Mouse (Mus musculus) limb, embryonic 14.5 days (tissue): ENCODE results near the gene Cdc42ep5. TPM values are rescaled to one million over a fixed set of nuclear protein-coding genes. Genes with fewer than 3 reads are reported as not detected.

Experiments
- ATAC-seq: fragments of 200-750 bp; cut with Nextera tagmentation; 2 replicates; pipeline ENCODE4 v1.8.0; 2017; ENCODE audit warnings: low read depth, moderate number of reproducible peaks, moderate TSS enrichment; ENCODE audit not compliant: low FRiP score
- DNase-seq: peaks from one replicate; pipeline ENCODE4 v3.0.0-alpha.2; 2015; ENCODE audit warnings: low spot score
- H3K27ac ChIP-seq: fragments of 300-500 bp; sonication (generic); replicated peaks from 2 replicates; pipeline ENCODE4 v1.5.1; 2014; ENCODE audit warnings: low read depth, mild to moderate bottlenecking, low read length, moderate library complexity, mixed read lengths
- H3K27me3 ChIP-seq: fragments of 300-500 bp; sonication (generic); 2 replicates; pipeline ENCODE4 v1.6.1; 2014; ENCODE audit warnings: low read length, mixed read lengths; ENCODE audit not compliant: control insufficient read depth, insufficient read depth
- H3K36me3 ChIP-seq: fragments of 300-500 bp; sonication (generic); 2 replicates; pipeline ENCODE4 v1.6.1; 2014; ENCODE audit warnings: mild to moderate bottlenecking, low read length, moderate library complexity, mixed read lengths; ENCODE audit not compliant: control insufficient read depth, insufficient read depth
- H3K4me1 ChIP-seq: fragments of 300-500 bp; sonication (generic); 2 replicates; pipeline ENCODE4 v1.6.1; 2014; ENCODE audit warnings: antibody characterized with exemption, low read length, mixed read lengths; ENCODE audit not compliant: control insufficient read depth, insufficient read depth
- H3K4me2 ChIP-seq: fragments of 300-500 bp; sonication (generic); replicated peaks from 2 replicates; pipeline ENCODE4 v1.6.1; 2014; ENCODE audit warnings: low read depth, mild to moderate bottlenecking, low read length, moderate library complexity; ENCODE audit not compliant: severe bottlenecking
- H3K4me3 ChIP-seq: fragments of 300-500 bp; sonication (generic); replicated peaks from 2 replicates; pipeline ENCODE4 v1.5.1; 2014; ENCODE audit warnings: low read length
- H3K9ac ChIP-seq: fragments of 300-500 bp; sonication (generic); 2 replicates; pipeline ENCODE4 v1.6.1; 2014; ENCODE audit warnings: mild to moderate bottlenecking, low read depth, low read length, moderate library complexity; ENCODE audit not compliant: severe bottlenecking
- H3K9me3 ChIP-seq: fragments of 300-500 bp; sonication (generic); 2 replicates; pipeline ENCODE4 v1.6.1; 2016; ENCODE audit warnings: low read length; ENCODE audit not compliant: control insufficient read depth
- POLR2A ChIP-seq: fragments of 200-500 bp; IDR thresholded peaks from 2 replicates; pipeline ENCODE4 v1.8.0; 2012; ENCODE audit warnings: inconsistent platforms, mild to moderate bottlenecking, moderate library complexity, borderline replicate concordance; ENCODE audit not compliant: insufficient read depth, insufficient read length; ENCODE audit errors: extremely low read depth
- WGBS: fragments of 180-500 bp; shearing (Covaris S2); extraction: QIAGEN DNeasy Blood & Tissue Kit; methylation state at CpG from one replicate; pipeline ENCODE4 v1.1.7; 2014; 5-methylcytosine and 5-hydroxymethylcytosine counted together
- polyA plus RNA-seq, 2 experiments: library from polyadenylated mRNA; depleted of rRNA in 1 of 2; stranded (reverse) in 1 of 2; unstranded in 1 of 2; fragments of >200 nt; fragmentation: Nextera tagmentation in 1 of 2; extraction: Ambion mirVana in 1 of 2; gene quantifications; 2 replicates each; pipeline versions ENCODE4 v1.2.1 to v1.2.3; 2012 to 2014

Cdc42ep5 gene
- polyA plus RNA-seq, 2 experiments: 79.3 to 89.0 TPM

DNA sequence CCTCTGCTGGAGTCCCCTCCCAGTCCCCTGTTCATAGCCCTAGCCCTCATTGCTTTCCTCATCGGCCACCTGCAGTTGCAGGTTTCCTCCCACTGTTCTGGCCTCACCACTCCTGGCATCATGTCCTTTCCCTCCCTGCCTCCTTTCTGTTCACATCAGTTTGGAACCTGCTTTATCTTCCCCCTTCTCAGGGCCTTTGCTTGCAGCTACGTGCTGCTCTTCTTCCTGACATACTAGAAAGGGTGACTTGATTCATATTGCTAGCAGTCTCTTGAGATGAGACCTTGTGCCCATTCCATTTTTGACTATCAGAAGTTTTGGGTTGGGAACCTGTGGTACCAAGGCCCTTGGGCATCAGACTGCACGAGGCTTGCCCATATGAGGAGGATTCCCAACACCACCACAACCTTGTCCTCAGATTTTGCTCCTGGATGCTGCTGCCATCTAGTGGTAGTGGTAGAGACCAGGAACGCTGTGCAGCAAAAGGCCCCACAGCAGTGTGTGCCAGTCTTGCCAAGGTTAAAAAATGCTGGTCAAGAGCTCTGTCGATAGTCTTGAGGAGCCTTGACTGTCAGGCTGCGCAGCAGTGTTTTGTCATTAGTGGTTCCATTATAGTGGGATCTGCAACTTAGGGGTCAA lies 19.0 kb downstream of the Cdc42ep5 start:
- no peak for ATAC-seq
- Histone ChIP-seq H3K4me3 (no peak overlapping the region), H3K27me3 (0 out of 2 replicates have a peak, but pooled peaks cover 1% of the 10 kb centered on the region), H3K36me3 (peaks cover 80% of the 10 kb centered on the region), H3K4me1 (peaks cover 16% of the 10 kb centered on the region), H3K4me2 (no peak overlapping the region), H3K9ac (no peak overlapping the region), H3K9me3 (no peaks in the 10 kb centered on the region), H3K27ac (no peak overlapping the region)
- 68% methylated on average over 6 of the region's 6 CpGs for WGBS
- DNase-seq: no peak
- no peak for TF ChIP-seq POLR2A

DNA sequence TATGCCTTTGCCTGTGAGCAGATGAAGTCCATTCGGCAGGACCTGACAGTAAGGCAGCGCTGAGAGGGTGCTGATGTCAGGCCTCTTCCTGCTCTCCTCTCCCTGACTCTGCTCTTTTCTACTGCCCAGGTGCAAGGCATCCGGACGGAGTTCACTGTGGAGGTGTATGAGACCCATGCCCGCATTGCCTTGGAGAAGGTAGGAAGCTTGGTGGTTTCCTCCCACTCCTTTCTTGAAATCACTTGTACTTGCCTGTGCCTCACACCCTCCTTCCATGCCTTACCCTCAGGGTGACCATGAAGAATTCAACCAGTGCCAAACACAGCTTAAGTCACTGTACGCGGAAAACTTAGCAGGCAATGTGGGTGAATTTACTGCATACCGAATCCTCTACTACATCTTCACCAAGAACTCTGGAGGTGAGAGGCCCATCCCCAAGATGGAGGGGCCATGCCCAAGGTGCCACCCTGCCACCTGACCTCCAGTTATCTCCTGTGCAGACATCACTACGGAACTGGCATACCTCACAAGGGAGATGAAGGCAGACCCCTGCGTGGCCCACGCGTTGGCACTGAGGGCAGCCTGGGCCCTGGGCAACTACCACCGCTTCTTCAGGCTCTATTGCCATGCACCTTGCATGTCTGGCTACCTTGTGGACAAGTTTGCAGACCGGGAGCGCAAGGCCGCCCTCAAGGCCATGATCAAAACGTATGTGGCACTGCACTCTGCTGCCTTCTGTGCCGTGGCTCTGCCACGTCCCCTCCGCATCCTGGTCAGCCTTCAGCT lies 19.7 kb downstream of the Cdc42ep5 start:
- Histone ChIP-seq H3K27ac (no peak overlapping the region), H3K9me3 (no peaks in the 10 kb centered on the region), H3K4me3 (no peak overlapping the region), H3K36me3 (peaks cover 86% of the 10 kb centered on the region), H3K9ac (no peak overlapping the region), H3K4me1 (peaks cover 9% of the 10 kb centered on the region; the same call in 1 of the 2 replicates), H3K27me3 (no peaks in the 10 kb centered on the region), H3K4me2 (no peak overlapping the region)
- DNase-seq (no peak), ATAC-seq (no peak)
- no peak for TF ChIP-seq POLR2A
- WGBS: 95% methylated on average over 20 of the region's 20 CpGs

DNA sequence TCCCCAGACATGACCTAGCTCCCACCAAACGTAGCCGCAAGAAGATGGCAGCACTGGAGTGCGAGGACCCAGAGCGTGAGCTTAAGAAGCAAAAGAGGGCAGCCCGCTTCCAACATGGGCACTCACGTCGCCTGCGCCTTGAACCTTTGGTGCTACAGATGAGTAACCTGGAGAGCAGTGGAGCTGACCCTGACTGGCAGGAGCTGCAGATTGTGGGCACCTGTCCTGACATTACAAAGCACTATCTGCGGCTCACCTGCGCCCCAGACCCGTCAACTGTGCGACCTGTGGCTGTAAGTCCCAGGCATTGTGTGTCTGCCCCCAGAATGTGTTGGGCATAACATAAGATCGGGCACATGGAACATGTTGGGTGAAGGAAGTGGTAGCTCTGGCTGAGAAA lies 20.6 kb downstream of the Cdc42ep5 start:
- H3K27me3 ChIP-seq: no peaks in the 10 kb centered on the region
- no peak overlapping the region for H3K27ac ChIP-seq
- no peak for TF ChIP-seq POLR2A
- peaks cover 7% of the 10 kb centered on the region; the same call in 1 of the 2 replicates for H3K4me1 ChIP-seq
- DNase-seq: no peak
- no peak overlapping the region for H3K4me3 ChIP-seq
- ATAC-seq: no peak
- H3K9me3 ChIP-seq: no peaks in the 10 kb centered on the region
- no peak overlapping the region for H3K4me2 ChIP-seq
- no peak overlapping the region for H3K9ac ChIP-seq
- 98% methylated on average over 13 of the region's 13 CpGs for WGBS
- H3K36me3 ChIP-seq: peaks cover 95% of the 10 kb centered on the region

DNA sequence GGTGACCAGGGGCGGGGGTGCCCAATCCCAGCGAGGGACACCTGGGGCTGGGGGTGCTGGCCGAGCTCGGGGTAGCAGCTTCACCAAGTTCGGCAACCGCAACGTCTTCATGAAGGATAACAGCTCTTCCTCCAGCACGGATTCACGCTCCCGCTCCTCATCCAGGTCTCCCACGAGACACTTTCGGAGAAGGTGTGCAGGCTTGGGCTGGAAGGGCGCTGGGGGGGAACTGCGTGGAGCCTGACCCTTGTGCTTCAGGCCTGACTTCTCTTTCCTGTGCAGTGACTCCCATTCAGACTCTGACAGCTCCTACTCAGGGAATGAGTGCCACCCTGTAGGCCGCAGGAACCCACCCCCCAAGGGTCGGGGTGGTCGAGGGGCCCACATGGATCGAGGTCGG lies 21.2 kb downstream of the Cdc42ep5 start:
- WGBS: 96% methylated on average over 19 of the region's 19 CpGs
- TF ChIP-seq POLR2A: no peak
- H3K27me3 ChIP-seq: no peaks in the 10 kb centered on the region
- no peak overlapping the region for H3K9ac ChIP-seq
- no peak overlapping the region for H3K4me3 ChIP-seq
- no peak for DNase-seq
- H3K27ac ChIP-seq: no peak overlapping the region
- ATAC-seq: no peak
- H3K36me3 ChIP-seq: peaks cover 100% of the 10 kb centered on the region
- no peaks in the 10 kb centered on the region for H3K9me3 ChIP-seq
- no peak overlapping the region for H3K4me2 ChIP-seq
- peaks cover 4% of the 10 kb centered on the region; the same call in 1 of the 2 replicates for H3K4me1 ChIP-seq

DNA sequence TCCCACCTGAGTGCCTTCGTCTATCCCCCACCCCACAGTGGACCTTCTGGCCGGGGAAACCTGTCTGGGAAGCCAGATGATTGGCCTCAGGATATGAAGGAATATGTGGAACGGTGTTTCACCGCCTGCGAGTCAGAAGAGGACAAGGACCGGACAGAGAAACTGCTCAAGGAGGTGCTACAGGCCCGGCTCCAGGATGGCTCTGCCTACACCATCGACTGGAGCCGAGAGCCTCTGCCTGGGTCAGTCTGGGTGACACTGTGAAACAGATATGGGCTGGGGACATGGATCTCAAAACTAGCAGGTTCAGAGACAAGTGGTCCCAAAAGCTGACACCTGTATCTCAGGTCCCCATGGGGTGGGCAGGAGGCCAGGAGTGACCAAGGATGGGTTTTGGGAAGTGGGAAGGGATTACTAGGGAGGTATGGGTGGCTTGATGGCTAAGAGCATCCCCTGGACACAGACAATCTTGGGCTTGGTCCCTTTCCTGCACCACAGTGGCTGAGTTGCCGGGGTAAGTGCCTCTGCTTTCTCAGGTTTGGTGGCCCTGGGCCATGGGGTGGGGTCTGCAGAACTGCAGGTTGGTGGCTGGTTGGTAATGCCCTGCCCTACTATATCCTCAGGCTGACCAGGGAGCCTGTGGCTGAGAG lies 21.7 kb downstream of the Cdc42ep5 start:
- Histone ChIP-seq H3K4me3 (no peak overlapping the region), H3K9me3 (no peaks in the 10 kb centered on the region), H3K27me3 (no peaks in the 10 kb centered on the region), H3K36me3 (peaks cover 96% of the 10 kb centered on the region), H3K27ac (no peak overlapping the region), H3K9ac (no peak overlapping the region), H3K4me1 (peaks cover 4% of the 10 kb centered on the region; the same call in 1 of the 2 replicates), H3K4me2 (no peak overlapping the region)
- WGBS: 95% methylated on average over 10 of the region's 10 CpGs
- TF ChIP-seq POLR2A: no peak
- DNase-seq (no peak), ATAC-seq (no peak)
